Mouse (Mus musculus): ENCODE results near the gene BC147527.

GRCm38 (mm10) chr13:120299324-120299894 is 783 bp upstream of the BC147527 start:
- TF ChIP-seq POLR2A (IDR thresholded peaks at IDR 0.05; ENCODE audit: control insufficient read depth, low read depth, low read length) (no peak), CTCF (IDR thresholded peaks at IDR 0.05; ENCODE audit: control insufficient read depth, insufficient read depth, insufficient replicate concordance, low read depth, low read length) (no peak)

Measured in testis, adult 2 months (tissue).